Mouse (Mus musculus) cerebellum, adult 2 months (tissue): ENCODE measurements around the gene Drap1.

Experiments used
- CTCF ChIP-seq: fragments of 200-500 bp; IDR thresholded peaks from 2 replicates; pipeline ENCODE4 v1.5.1; 2011; ENCODE audit warnings: low read depth, mild to moderate bottlenecking, control low read depth, low read length, moderate library complexity, borderline replicate concordance; ENCODE audit not compliant: insufficient read depth
- POLR2A ChIP-seq: fragments of 200-500 bp; IDR thresholded peaks from 2 replicates; pipeline ENCODE4 v1.6.1; 2011; ENCODE audit warnings: low read length, control low read depth, borderline replicate concordance; ENCODE audit not compliant: insufficient read depth

- TF ChIP-seq POLR2A (no peak), CTCF (peak; percentile 39; the same call in 1 of the 2 replicates)
Observed at GRCm38 (mm10) chr19:5428083-5428482, 3.3 kb upstream of the Drap1 start.
